Mouse (Mus musculus) intestine, embryonic 16.5 days (tissue): ENCODE results near the gene Crygn. TPM values are rescaled to one million over a fixed set of nuclear protein-coding genes. Genes with fewer than 3 reads are reported as not detected.
A peak's percentile ranks its signal among the peaks of the same experiment; 100 is the strongest.

Experiments
- ATAC-seq: fragments of 200-750 bp; cut with Nextera tagmentation; 2 replicates; pipeline ENCODE4 v1.8.0; 2017; ENCODE audit warnings: moderate TSS enrichment, moderate library complexity
- H3K27ac ChIP-seq: fragments of 300-500 bp; sonication (generic); 2 replicates; pipeline ENCODE4 v1.5.1; 2014; ENCODE audit warnings: mild to moderate bottlenecking, low read length
- H3K27me3 ChIP-seq: fragments of 300-500 bp; sonication (generic); replicated peaks from 2 replicates; pipeline ENCODE4 v1.6.1; 2014; ENCODE audit warnings: low read length, control low read depth, mixed read lengths; ENCODE audit not compliant: control insufficient read depth, insufficient read depth
- H3K36me3 ChIP-seq: fragments of 300-500 bp; sonication (generic); 2 replicates; pipeline ENCODE4 v1.6.1; 2014; ENCODE audit warnings: low read length, control low read depth; ENCODE audit not compliant: control insufficient read depth, insufficient read depth
- H3K4me1 ChIP-seq: fragments of 300-500 bp; sonication (generic); 2 replicates; pipeline ENCODE4 v1.6.1; 2014; ENCODE audit warnings: low read length, control low read depth, mixed read lengths; ENCODE audit not compliant: control insufficient read depth, insufficient read depth
- H3K4me2 ChIP-seq: fragments of 300-500 bp; sonication (generic); 2 replicates; pipeline ENCODE4 v1.6.1; 2014; ENCODE audit warnings: low read depth, low read length, control low read depth
- H3K4me3 ChIP-seq: fragments of 300-500 bp; sonication (generic); 2 replicates; pipeline ENCODE4 v1.5.1; 2014; ENCODE audit warnings: mild to moderate bottlenecking, low read length
- H3K9ac ChIP-seq: fragments of 300-500 bp; sonication (generic); 2 replicates; pipeline ENCODE4 v1.6.1; 2014; ENCODE audit warnings: low read depth, low read length
- H3K9me3 ChIP-seq: fragments of 300-500 bp; sonication (generic); 2 replicates; pipeline ENCODE4 v1.6.1; 2016; ENCODE audit warnings: low read length, control low read depth; ENCODE audit not compliant: control insufficient read depth
- WGBS: fragments of 180-500 bp; shearing (Covaris S2); extraction: QIAGEN DNeasy Blood & Tissue Kit; methylation state at CpG from one replicate; pipeline ENCODE4 v1.1.7; 2014; 5-methylcytosine and 5-hydroxymethylcytosine counted together
- polyA plus RNA-seq: library from polyadenylated mRNA; unstranded; fragments of >200 nt; fragmentation: Nextera tagmentation; extraction: Ambion mirVana; gene quantifications from 2 replicates; pipeline ENCODE4 v1.2.1, GENCODE M21; 2015

Crygn gene
- polyA plus RNA-seq, 1 experiment from 2014 or later: 1.0 TPM

GRCm38 (mm10) chr5:24724805-24725204 is 33.0 kb downstream of the Crygn start:
- WGBS: 31% methylated on average over 5 of the region's 5 CpGs
- Histone ChIP-seq H3K36me3 (no peaks in the 10 kb centered on the region), H3K9me3 (no peaks in the 10 kb centered on the region), H3K4me1 (peaks cover 32% of the 10 kb centered on the region), H3K9ac (peak overlapping the region; percentile 12), H3K4me2 (no peak overlapping the region), H3K27ac (peak overlapping the region; percentile 75), H3K4me3 (no peak overlapping the region), H3K27me3 (no peaks in the 10 kb centered on the region)
- ATAC-seq: peak; percentile 64; the same call in 1 of the 2 replicates

GRCm38 (mm10) chr5:24724270-24724634 is 33.6 kb downstream of the Crygn start:
- no peaks in the 10 kb centered on the region for H3K9me3 ChIP-seq
- H3K27ac ChIP-seq: peak overlapping the region; percentile 75
- no peak overlapping the region for H3K4me3 ChIP-seq
- peaks cover 27% of the 10 kb centered on the region for H3K4me1 ChIP-seq
- H3K4me2 ChIP-seq: no peak overlapping the region
- peak overlapping the region; percentile 12; the same call in 1 of the 2 replicates for H3K9ac ChIP-seq
- H3K36me3 ChIP-seq: no peaks in the 10 kb centered on the region
- no peaks in the 10 kb centered on the region for H3K27me3 ChIP-seq
- 70% methylated on average over 5 of the region's 5 CpGs for WGBS
- 0 out of 2 replicates have a peak, but pooled peaks have one; percentile 16 for ATAC-seq

GRCm38 (mm10) chr5:24723527-24724269 is 34.1 kb downstream of the Crygn start:
- H3K9me3 ChIP-seq: no peaks in the 10 kb centered on the region
- H3K27ac ChIP-seq: peak overlapping the region; percentile 75; the same call in 1 of the 2 replicates
- H3K9ac ChIP-seq: no peak overlapping the region
- no peaks in the 10 kb centered on the region for H3K27me3 ChIP-seq
- H3K36me3 ChIP-seq: no peaks in the 10 kb centered on the region
- no peak overlapping the region for H3K4me3 ChIP-seq
- WGBS: 73% methylated on average over 11 of the region's 11 CpGs
- no peak overlapping the region for H3K4me2 ChIP-seq
- peaks cover 26% of the 10 kb centered on the region for H3K4me1 ChIP-seq
- no peak for ATAC-seq

GRCm38 (mm10) chr5:24719852-24720251 is 38.0 kb downstream of the Crygn start:
- peaks cover 16% of the 10 kb centered on the region for H3K4me1 ChIP-seq
- no peaks in the 10 kb centered on the region for H3K9me3 ChIP-seq
- H3K27ac ChIP-seq: no peak overlapping the region
- no peaks in the 10 kb centered on the region for H3K36me3 ChIP-seq
- no peak overlapping the region for H3K4me2 ChIP-seq
- ATAC-seq: no peak
- no peaks in the 10 kb centered on the region for H3K27me3 ChIP-seq
- no peak overlapping the region for H3K4me3 ChIP-seq
- H3K9ac ChIP-seq: no peak overlapping the region
- 89% methylated on average over 3 of the region's 3 CpGs for WGBS

- Histone ChIP-seq H3K36me3 (no peaks in the 10 kb centered on the region), H3K4me2 (no peak overlapping the region), H3K4me3 (no peak overlapping the region), H3K27ac (no peak overlapping the region), H3K9me3 (no peaks in the 10 kb centered on the region), H3K4me1 (0 out of 2 replicates have a peak, but pooled peaks cover 3% of the 10 kb centered on the region), H3K9ac (no peak overlapping the region), H3K27me3 (no peaks in the 10 kb centered on the region)
- no peak for ATAC-seq
- WGBS: 93% methylated on average over 6 of the region's 6 CpGs
These were observed 39.7 kb downstream of the Crygn start for GRCm38 (mm10) chr5:24718076-24718475.

GRCm38 (mm10) chr5:24713987-24714386 is 43.8 kb downstream of the Crygn start:
- Histone ChIP-seq H3K27ac (no peak overlapping the region), H3K27me3 (no peaks in the 10 kb centered on the region), H3K36me3 (peaks cover 15% of the 10 kb centered on the region; the same call in 1 of the 2 replicates), H3K9ac (0 out of 2 replicates have a peak overlapping the region, but pooled peaks have one; percentile 5), H3K4me2 (no peak overlapping the region), H3K9me3 (no peaks in the 10 kb centered on the region), H3K4me3 (no peak overlapping the region), H3K4me1 (0 out of 2 replicates have a peak, but pooled peaks cover 3% of the 10 kb centered on the region)
- 78% methylated on average over 6 of the region's 6 CpGs for WGBS
- no peak for ATAC-seq

GRCm38 (mm10) chr5:24713199-24713598 is 44.6 kb downstream of the Crygn start:
- H3K9me3 ChIP-seq: no peaks in the 10 kb centered on the region
- no peak for ATAC-seq
- H3K27me3 ChIP-seq: no peaks in the 10 kb centered on the region
- H3K27ac ChIP-seq: no peak overlapping the region
- H3K4me1 ChIP-seq: 0 out of 2 replicates have a peak, but pooled peaks cover 3% of the 10 kb centered on the region
- H3K4me3 ChIP-seq: no peak overlapping the region
- peaks cover 15% of the 10 kb centered on the region; the same call in 1 of the 2 replicates for H3K36me3 ChIP-seq
- 67% methylated on average over 2 of the region's 2 CpGs for WGBS
- H3K9ac ChIP-seq: no peak overlapping the region
- H3K4me2 ChIP-seq: no peak overlapping the region

- Histone ChIP-seq H3K4me2 (no peak overlapping the region), H3K27ac (no peak overlapping the region), H3K9me3 (no peaks in the 10 kb centered on the region), H3K36me3 (peaks cover 19% of the 10 kb centered on the region), H3K4me1 (no peaks in the 10 kb centered on the region), H3K9ac (no peak overlapping the region), H3K4me3 (no peak overlapping the region), H3K27me3 (no peaks in the 10 kb centered on the region)
- WGBS: 94% methylated on average over 6 of the region's 6 CpGs
- no peak for ATAC-seq
These were observed 46.2 kb downstream of the Crygn start for GRCm38 (mm10) chr5:24711615-24712014.

- WGBS: 52% methylated on average over 2 of the region's 2 CpGs
- Histone ChIP-seq H3K36me3 (peaks cover 22% of the 10 kb centered on the region), H3K4me1 (no peaks in the 10 kb centered on the region), H3K27me3 (no peaks in the 10 kb centered on the region), H3K27ac (no peak overlapping the region), H3K4me2 (no peak overlapping the region), H3K9me3 (no peaks in the 10 kb centered on the region), H3K4me3 (no peak overlapping the region), H3K9ac (no peak overlapping the region)
- ATAC-seq: no peak
These were observed 47.8 kb downstream of the Crygn start for GRCm38 (mm10) chr5:24709962-24710361.
